Mouse (Mus musculus): ENCODE data around the gene Ell2. TPM values are rescaled to one million over a fixed set of nuclear protein-coding genes. Genes with fewer than 3 reads are reported as not detected.

Gene Ell2
- total RNA-seq, 2 experiments from 2014 or later: 19.9 to 22.7 TPM

DNA sequence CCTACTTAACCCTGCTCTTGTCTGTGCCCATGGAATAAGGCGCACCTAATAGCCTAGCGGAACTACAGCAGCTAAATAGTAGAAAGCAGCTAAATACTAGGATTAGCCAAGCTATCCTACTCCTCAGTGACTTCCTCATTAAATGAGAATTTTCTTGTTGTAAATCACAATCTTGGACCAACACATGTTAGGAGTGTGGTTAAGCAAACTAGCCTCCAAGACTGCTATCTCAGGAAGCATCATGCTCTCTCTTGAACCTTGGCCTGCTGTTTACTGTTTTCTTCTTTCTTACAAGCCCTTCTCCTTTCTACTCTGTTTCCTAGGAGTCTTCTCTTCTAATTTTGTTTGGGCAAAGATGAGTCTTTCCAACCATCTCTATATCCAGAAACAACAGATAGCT is 110.6 kb downstream of the Ell2 start:
- no peak for DNase-seq

DNA sequence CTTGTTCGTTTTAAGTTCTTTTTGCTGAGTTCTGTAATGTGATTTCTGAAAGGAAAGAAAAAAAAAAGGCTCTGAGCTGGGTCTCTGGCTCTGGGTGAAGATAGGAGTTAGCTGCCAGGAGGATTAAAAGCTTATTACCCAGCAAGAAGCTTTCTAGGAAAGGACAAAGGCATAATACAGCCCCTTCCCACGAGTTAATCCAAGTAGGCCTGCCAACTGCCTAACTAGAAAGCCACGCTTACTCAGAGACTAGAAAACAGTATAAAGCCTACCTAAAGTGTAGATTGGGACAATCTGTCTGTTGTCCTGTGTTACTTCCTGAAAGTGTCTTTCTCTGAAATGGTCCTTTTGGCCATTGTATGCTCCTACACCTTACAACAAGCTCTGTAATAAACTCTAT is 111.9 kb downstream of the Ell2 start:
- no peak for DNase-seq

DNA sequence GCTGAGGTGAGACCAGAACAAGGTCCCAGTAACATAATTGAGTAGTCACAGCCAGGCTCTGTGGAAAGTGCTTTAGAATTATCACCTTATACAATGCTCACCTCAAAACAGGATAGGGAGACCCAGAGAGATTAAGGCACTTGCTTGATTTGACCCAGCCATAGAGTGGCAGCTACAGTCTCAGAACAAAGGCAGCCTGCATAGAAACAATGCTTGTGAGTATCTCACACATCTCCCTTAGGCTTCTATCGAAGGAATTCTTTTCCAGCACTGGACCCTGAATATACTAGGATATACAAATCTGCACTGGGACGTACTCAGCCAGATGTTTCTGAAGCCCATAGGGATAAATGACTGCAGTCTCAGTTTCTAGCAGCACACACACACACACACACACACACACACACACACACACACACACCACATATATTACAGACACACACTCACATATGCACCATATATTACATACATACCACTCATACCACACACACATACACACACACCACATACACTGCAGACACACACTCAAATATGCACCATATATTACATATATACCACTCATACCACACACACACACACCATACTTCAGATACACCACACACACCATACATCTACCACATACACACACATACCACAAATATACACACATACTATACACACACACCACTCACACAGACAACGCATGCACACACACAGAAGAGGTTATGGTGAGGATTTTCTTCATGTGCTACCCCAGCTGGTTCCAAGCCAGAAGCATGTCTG is 112.6 kb downstream of the Ell2 start:
- no peak for DNase-seq

DNA sequence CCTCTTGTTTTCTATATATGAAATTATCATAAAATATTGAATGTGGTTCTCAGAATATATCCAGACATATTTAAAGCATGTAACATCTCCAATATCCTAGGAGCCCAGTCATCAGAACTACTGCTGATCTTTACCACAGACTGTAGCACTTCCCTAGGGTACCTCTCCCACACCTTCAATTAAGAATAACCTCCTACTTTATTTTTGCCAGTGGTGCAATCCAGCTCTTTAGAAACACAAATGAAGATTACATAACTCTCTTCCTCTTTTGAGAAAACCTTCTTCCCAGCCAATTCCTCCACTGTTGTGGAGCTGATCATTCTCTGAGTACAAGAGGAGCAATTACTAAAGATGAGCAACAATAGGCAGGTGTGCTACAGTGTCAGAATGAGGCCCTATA is 113.3 kb downstream of the Ell2 start:
- DNase-seq: no peak

Other genes starting within 250 kb of the Ell2 start
- 10 to 100 TPM; 35.2 to 36.7 TPM for gene Glrx, start 133.1 kb downstream of the Ell2 start, total RNA-seq (2021)
- gene Rhobtb3, start 237.2 kb downstream of the Ell2 start, total RNA-seq (2021): 10 to 100 TPM; 23.1 to 26.0 TPM

Data from gastrocnemius, postnatal 10 days (tissue).